ENCODE assay signal across 21 mouse cellular contexts in the genomic region with DNA sequence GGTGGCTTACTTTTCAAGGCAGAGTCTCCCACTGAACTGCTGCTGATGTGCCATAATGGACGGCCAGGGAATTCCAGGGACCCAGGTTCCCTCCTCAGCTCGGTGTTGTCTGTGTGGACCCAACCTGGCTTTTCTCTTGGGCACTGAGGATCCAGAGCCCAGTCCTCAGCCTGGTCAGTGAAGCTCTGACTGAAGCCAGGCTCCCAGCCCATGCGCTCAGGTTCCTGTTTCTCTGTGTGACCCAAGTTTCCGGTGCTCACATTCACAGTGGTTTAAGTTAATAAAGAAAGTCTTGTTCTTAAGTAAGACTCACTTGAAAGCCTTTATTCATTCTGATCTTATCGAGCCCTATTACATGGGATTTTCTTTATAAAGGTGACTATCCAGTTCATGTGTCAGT.
"Had no signal": no experiment of that assay in that cellular context is flagged by ENCODE, and none has a peak within 500 bp of the region (broad histone marks: within the 10 kb centered on the region; RNA-seq: fewer than 3 reads in every experiment).

No protein-coding gene starts in this region.

- H3K36me3 ChIP-seq: intestine, embryonic 15.5 days; liver, embryonic 13.5 days; stomach, embryonic 15.5 days had no signal

- H3K4me2 ChIP-seq: intestine, embryonic 15.5 days; kidney, embryonic 15.5 days; liver, embryonic 13.5 days; lung, embryonic 14.5 days; midbrain, embryonic 13.5 days; stomach, embryonic 15.5 days had no signal

- H3K9me3 ChIP-seq: intestine, embryonic 15.5 days; kidney, embryonic 15.5 days; liver, embryonic 13.5 days; megakaryocyte, embryonic 14.5 days; midbrain, embryonic 10.5 days; midbrain, embryonic 13.5 days; stomach, embryonic 15.5 days had no signal

- H3K27me3 ChIP-seq: intestine, embryonic 15.5 days; kidney, embryonic 15.5 days; liver, embryonic 13.5 days; megakaryocyte, embryonic 14.5 days; midbrain, embryonic 13.5 days; stomach, embryonic 15.5 days had no signal

- H3K4me1 ChIP-seq: intestine, embryonic 15.5 days; liver, embryonic 13.5 days; stomach, embryonic 15.5 days had no signal

- H3K27ac ChIP-seq: intestine, embryonic 15.5 days; kidney, embryonic 15.5 days; left cerebral cortex, adult 2 months; liver, embryonic 13.5 days; midbrain, embryonic 10.5 days; midbrain, embryonic 13.5 days; stomach, embryonic 15.5 days had no signal

- H3K9ac ChIP-seq: intestine, embryonic 15.5 days; kidney, embryonic 15.5 days; liver, embryonic 13.5 days; lung, embryonic 14.5 days; midbrain, embryonic 13.5 days; stomach, embryonic 15.5 days had no signal

- DNase-seq: kidney, adult 11 months; kidney, adult 8-10 months; kidney, postnatal 10 days; kidney, postnatal 4 days; left cerebral cortex, postnatal 4 days; liver, embryonic 13.5 days; lung, embryonic 14.5 days; lung, postnatal 36 days; retina, postnatal 1 day; right cerebral cortex, postnatal 25 days; spleen, adult 18-20 months; thymus, postnatal 25 days had no signal

- H3K4me3 ChIP-seq: intestine, embryonic 15.5 days; kidney, embryonic 15.5 days; left cerebral cortex, adult 2 months; liver, embryonic 13.5 days; megakaryocyte, embryonic 14.5 days; midbrain, embryonic 10.5 days; midbrain, embryonic 13.5 days; stomach, embryonic 15.5 days had no signal

- ATAC-seq: intestine, embryonic 15.5 days; lung, postnatal 0 days; midbrain, embryonic 13.5 days; midbrain, embryonic 16.5 days had no signal
